Mouse (Mus musculus): ENCODE measurements around the gene Rtn3.

GRCm38 (mm10) chr19:7424590-7425397, 58.3 kb downstream of the Rtn3 start:
- TF ChIP-seq CTCF (IDR thresholded peaks at IDR 0.05; ENCODE audit: control insufficient read depth, insufficient read depth, insufficient read length) (no peak), FOSL1 (IDR thresholded peaks at IDR 0.05; ENCODE audit: insufficient read depth, low read length, poor library complexity, severe bottlenecking) (no peak), MAX (IDR thresholded peaks at IDR 0.05) (no peak), MYOD1 (IDR thresholded peaks at IDR 0.05; ENCODE audit: control insufficient read depth, insufficient read length, low read depth) (no peak)

All from C2C12 (cell line).